ENCODE assay signal across 7 mouse cellular contexts in genomic region chr11:6275094-6275484, GRCm38 (mm10). TPM values are rescaled to one million over a fixed set of nuclear protein-coding genes. Genes with fewer than 3 reads are reported as not detected.
DNase-seq lines count a peak whose midpoint lies in the region; ATAC-seq lines count a peak whose summit lies in the region.

No protein-coding gene starts in this region.

- no peak for DNase-seq in lung, postnatal 10 days
- no peak for DNase-seq in left cerebral cortex, adult 18-20 months (ENCODE audit: low spot score in 2 of 2)
- no peak for DNase-seq in left cerebral cortex, postnatal 4 days

- intact Hi-C loops in left cerebral cortex, postnatal 4 days (cut with DNase I) = no loop called here

- H3K9me3 ChIP-seq in lung, embryonic 16.5 days (ENCODE audit: control insufficient read depth, low read length) = no peaks in the 10 kb centered on the region
- no peaks in the 10 kb centered on the region for H3K9me3 ChIP-seq in forebrain, embryonic 12.5 days
- H3K9me3 ChIP-seq in limb, embryonic 13.5 days = 0 out of 2 replicates have a peak, but pooled peaks cover under 1% of the 10 kb centered on the region
- H3K9me3 ChIP-seq in stomach, embryonic 14.5 days (ENCODE audit: control insufficient read depth, low read depth, low read length) = no peaks in the 10 kb centered on the region

- no peak for ATAC-seq in lung, embryonic 16.5 days (ENCODE audit: low read depth)
- ATAC-seq in forebrain, embryonic 12.5 days (ENCODE audit: low FRiP score) = peak; percentile 51
- ATAC-seq in limb, embryonic 13.5 days (ENCODE audit: low FRiP score, low read depth) = no peak; the same call in 1 of the 2 replicates
- ATAC-seq in stomach, embryonic 14.5 days (ENCODE audit: insufficient number of reproducible peaks, insufficient read depth, low FRiP score, low read depth) = no peak; the same call in 1 of the 2 replicates

- H3K4me1 ChIP-seq in lung, embryonic 16.5 days (replicated peaks; ENCODE audit: control insufficient read depth, insufficient read depth, low read length) = peaks cover 16% of the 10 kb centered on the region
- peaks cover 27% of the 10 kb centered on the region for H3K4me1 ChIP-seq in forebrain, embryonic 12.5 days
- peaks cover 19% of the 10 kb centered on the region for H3K4me1 ChIP-seq in limb, embryonic 13.5 days
- H3K4me1 ChIP-seq in stomach, embryonic 14.5 days (ENCODE audit: control insufficient read depth, insufficient read depth, low read length) = peaks cover 9% of the 10 kb centered on the region

- H3K27me3 ChIP-seq in lung, embryonic 16.5 days (ENCODE audit: control insufficient read depth, insufficient read depth, low read depth, low read length) = no peaks in the 10 kb centered on the region
- H3K27me3 ChIP-seq in forebrain, embryonic 12.5 days = no peaks in the 10 kb centered on the region
- no peaks in the 10 kb centered on the region for H3K27me3 ChIP-seq in limb, embryonic 13.5 days
- H3K27me3 ChIP-seq in stomach, embryonic 14.5 days (ENCODE audit: control insufficient read depth, insufficient read depth, low read length) = no peaks in the 10 kb centered on the region

- peak overlapping the region; percentile 91 for H3K9ac ChIP-seq in lung, embryonic 16.5 days (ENCODE audit: low read length)
- peak overlapping the region; percentile 96; the same call in 1 of the 2 replicates for H3K9ac ChIP-seq in forebrain, embryonic 12.5 days
- peak overlapping the region; percentile 67 for H3K9ac ChIP-seq in limb, embryonic 13.5 days
- H3K9ac ChIP-seq in stomach, embryonic 14.5 days (replicated peaks; ENCODE audit: low read depth, low read length) = no peak overlapping the region; the same call in 1 of the 2 replicates

- 21% methylated on average over 7 of the region's 7 CpGs for WGBS in lung, embryonic 16.5 days
- WGBS in forebrain, embryonic 12.5 days = 21% methylated on average over 7 of the region's 7 CpGs
- 26% methylated on average over 7 of the region's 7 CpGs for WGBS in limb, embryonic 13.5 days
- WGBS in stomach, embryonic 14.5 days = 27% methylated on average over 7 of the region's 7 CpGs

- H3K27ac ChIP-seq in lung, embryonic 16.5 days (ENCODE audit: low read length) = peak overlapping the region; percentile 12; the same call in 1 of the 2 replicates
- peak overlapping the region; percentile 80 for H3K27ac ChIP-seq in forebrain, embryonic 12.5 days
- no peak overlapping the region; the same call in 1 of the 2 replicates for H3K27ac ChIP-seq in limb, embryonic 13.5 days
- no peak overlapping the region for H3K27ac ChIP-seq in stomach, embryonic 14.5 days (ENCODE audit: low read length)

- H3K4me2 ChIP-seq in lung, embryonic 16.5 days (ENCODE audit: low read depth, low read length) = peak overlapping the region; percentile 87
- H3K4me2 ChIP-seq in forebrain, embryonic 12.5 days = peak overlapping the region; percentile 87
- peak overlapping the region; percentile 92 for H3K4me2 ChIP-seq in limb, embryonic 13.5 days (replicated peaks)
- H3K4me2 ChIP-seq in stomach, embryonic 14.5 days (replicated peaks; ENCODE audit: low read depth, low read length) = peak overlapping the region; percentile 79

- peak overlapping the region; percentile 87 for H3K4me3 ChIP-seq in lung, embryonic 16.5 days (ENCODE audit: low read length)
- peak overlapping the region; percentile 99 for H3K4me3 ChIP-seq in forebrain, embryonic 12.5 days (replicated peaks)
- H3K4me3 ChIP-seq in limb, embryonic 13.5 days = peak overlapping the region; percentile 98
- H3K4me3 ChIP-seq in stomach, embryonic 14.5 days (ENCODE audit: low read depth, low read length) = peak overlapping the region; percentile 88

- H3K36me3 ChIP-seq in lung, embryonic 16.5 days (ENCODE audit: control insufficient read depth, insufficient read depth, low read length) = peaks cover 7% of the 10 kb centered on the region; the same call in 1 of the 2 replicates
- peaks cover 25% of the 10 kb centered on the region for H3K36me3 ChIP-seq in forebrain, embryonic 12.5 days (replicated peaks)
- H3K36me3 ChIP-seq in limb, embryonic 13.5 days = peaks cover 29% of the 10 kb centered on the region
- H3K36me3 ChIP-seq in stomach, embryonic 14.5 days (ENCODE audit: control insufficient read depth, insufficient read depth, low read length) = peaks cover 10% of the 10 kb centered on the region

RNA-seq across cellular contexts. Expression of gene Tmed4, which starts 0.4 kb away (rescaled TPM):
- polyA plus RNA-seq in lung, embryonic 16.5 days (2015; fragmentation: Nextera tagmentation; extraction: Ambion mirVana) = 99.9 and 104 TPM in 2 replicates
- 151 TPM in 2 replicates for polyA plus RNA-seq in forebrain, embryonic 12.5 days (2016; fragmentation: Nextera tagmentation; extraction: Ambion mirVana)
- 109 and 113 TPM in 2 replicates for polyA plus RNA-seq in limb, embryonic 13.5 days (2015; fragmentation: Nextera tagmentation; extraction: Ambion mirVana)
- 119 and 125 TPM in 2 replicates for polyA plus RNA-seq in stomach, embryonic 14.5 days (2014; fragmentation: Nextera tagmentation; extraction: Ambion mirVana)
- 10 to 100 TPM; 94.1 to 99.1 TPM for total RNA-seq in left cerebral cortex, adult 18-20 months (2021)
- 10 to 100 TPM; 57.5 to 62.8 TPM for total RNA-seq in left cerebral cortex, postnatal 4 days (2021)

RNA-seq across cellular contexts. Expression of gene Ddx56, which starts 7.5 kb away (rescaled TPM):
- polyA plus RNA-seq in lung, embryonic 16.5 days (2015; fragmentation: Nextera tagmentation; extraction: Ambion mirVana) = 79.0 and 80.8 TPM in 2 replicates
- 97.4 TPM in 2 replicates for polyA plus RNA-seq in forebrain, embryonic 12.5 days (2016; fragmentation: Nextera tagmentation; extraction: Ambion mirVana)
- polyA plus RNA-seq in limb, embryonic 13.5 days (2015; fragmentation: Nextera tagmentation; extraction: Ambion mirVana) = 98.1 and 101 TPM in 2 replicates
- 96.3 and 100 TPM in 2 replicates for polyA plus RNA-seq in stomach, embryonic 14.5 days (2014; fragmentation: Nextera tagmentation; extraction: Ambion mirVana)
- total RNA-seq in left cerebral cortex, adult 18-20 months (2021) = 10 to 100 TPM; 45.6 to 48.6 TPM
- 10 to 100 TPM; 47.9 to 50.8 TPM for total RNA-seq in left cerebral cortex, postnatal 4 days (2021)

RNA-seq across cellular contexts. Expression of gene Ogdh, which starts 16.3 kb away (rescaled TPM):
- 113 and 114 TPM in 2 replicates for polyA plus RNA-seq in lung, embryonic 16.5 days (2015; fragmentation: Nextera tagmentation; extraction: Ambion mirVana)
- polyA plus RNA-seq in forebrain, embryonic 12.5 days (2016; fragmentation: Nextera tagmentation; extraction: Ambion mirVana) = 87.7 and 96.4 TPM in 2 replicates
- polyA plus RNA-seq in limb, embryonic 13.5 days (2015; fragmentation: Nextera tagmentation; extraction: Ambion mirVana) = 84.1 and 95.0 TPM in 2 replicates
- 89.1 and 90.4 TPM in 2 replicates for polyA plus RNA-seq in stomach, embryonic 14.5 days (2014; fragmentation: Nextera tagmentation; extraction: Ambion mirVana)
- 100 to 1,000 TPM; 228 to 260 TPM for total RNA-seq in left cerebral cortex, adult 18-20 months (2021)
- 100 to 1,000 TPM; 146 to 159 TPM for total RNA-seq in left cerebral cortex, postnatal 4 days (2021)

RNA-seq across cellular contexts. Expression of gene Npc1l1, which starts 45.1 kb away (rescaled TPM):
- polyA plus RNA-seq in lung, embryonic 16.5 days (2015; fragmentation: Nextera tagmentation; extraction: Ambion mirVana) = 0.06 TPM in 1 of 2 replicates, not detected in the other
- not detected in 2 replicates for polyA plus RNA-seq in forebrain, embryonic 12.5 days (2016; fragmentation: Nextera tagmentation; extraction: Ambion mirVana)
- polyA plus RNA-seq in limb, embryonic 13.5 days (2015; fragmentation: Nextera tagmentation; extraction: Ambion mirVana) = 0.03 and 0.06 TPM in 2 replicates
- 0.06 and 0.08 TPM in 2 replicates for polyA plus RNA-seq in stomach, embryonic 14.5 days (2014; fragmentation: Nextera tagmentation; extraction: Ambion mirVana)
- total RNA-seq in left cerebral cortex, adult 18-20 months (2021) = under 1 TPM; 0.63 to 0.68 TPM
- under 1 TPM; 0.08 TPM for total RNA-seq in left cerebral cortex, postnatal 4 days (2021)

Comparison
In these comparisons a context has a peak if more than half of its experiments do, and no peak if none do; other contexts are left out.
1. H3K27ac ChIP-seq: peak in lung, embryonic 16.5 days (single experiment) and forebrain, embryonic 12.5 days (single experiment); none in limb, embryonic 13.5 days (single experiment) and stomach, embryonic 14.5 days (single experiment).
2. Peak in every context shown above with its lines, with median percentiles within 50 percentile points of each other: H3K4me2 ChIP-seq and H3K4me3 ChIP-seq.